Mouse (Mus musculus): Measurements from ENCODE around the gene Efnb2. TPM values are rescaled to one million over a fixed set of nuclear protein-coding genes. Genes with fewer than 3 reads are reported as not detected.

The Efnb2 gene
- polyA plus RNA-seq, 1 experiment from 2014 or later: 34.1 TPM

GRCm38 (mm10) chr8:8583981-8584377 is 77.1 kb downstream of the Efnb2 start:
- WGBS: 94% methylated on average over 4 of the region's 4 CpGs
- Histone ChIP-seq H3K9ac (ENCODE audit: low read depth, low read length) (no peak overlapping the region), H3K27ac (ENCODE audit: low read depth, low read length) (no peak overlapping the region), H3K9me3 (ENCODE audit: control insufficient read depth, low read length) (no peaks in the 10 kb centered on the region), H3K4me3 (ENCODE audit: low read length) (no peak overlapping the region), H3K4me1 (ENCODE audit: control insufficient read depth, insufficient read depth, low read length) (no peaks in the 10 kb centered on the region), H3K36me3 (ENCODE audit: control insufficient read depth, insufficient read depth, low read length) (no peaks in the 10 kb centered on the region), H3K4me2 (replicated peaks; ENCODE audit: low read depth, low read length) (no peak overlapping the region), H3K27me3 (ENCODE audit: control insufficient read depth, insufficient read depth, low read length) (no peaks in the 10 kb centered on the region)
- no peak for ATAC-seq (ENCODE audit: low FRiP score, low TSS enrichment)

DNA sequence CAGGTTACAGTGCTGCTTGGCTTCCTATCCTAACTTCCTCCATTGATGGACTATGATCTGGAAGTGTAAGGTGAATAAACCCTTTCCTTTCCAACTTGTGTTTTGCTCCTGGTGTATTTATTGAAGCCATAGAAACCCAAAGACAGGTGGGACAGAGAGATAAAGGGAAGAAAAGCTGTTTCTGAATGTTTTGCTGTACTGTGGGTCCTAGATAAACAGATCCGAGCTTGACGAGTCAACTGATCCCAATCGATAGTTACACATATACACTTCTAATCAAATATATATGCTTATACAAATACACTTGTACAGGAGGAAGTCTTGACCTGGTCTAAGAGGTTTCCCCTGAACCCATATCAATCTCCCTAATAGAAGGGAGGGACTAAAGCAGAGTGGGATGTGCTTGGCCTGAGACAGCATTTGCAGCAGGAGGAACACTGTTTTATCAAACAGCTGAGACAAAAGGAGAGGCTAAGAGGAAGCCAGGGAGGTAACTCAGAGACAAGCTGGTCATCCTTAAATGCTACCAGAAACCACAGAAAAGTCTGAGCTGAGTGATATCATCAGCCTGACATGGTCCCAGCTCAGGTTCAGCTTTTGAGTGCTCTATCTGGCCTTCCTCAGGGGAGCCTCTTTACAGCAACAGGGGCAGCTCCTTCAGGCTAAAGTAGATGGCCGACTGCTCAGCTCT is 77.6 kb downstream of the Efnb2 start:
- Histone ChIP-seq H3K9ac (ENCODE audit: low read depth, low read length) (no peak overlapping the region), H3K4me1 (ENCODE audit: control insufficient read depth, insufficient read depth, low read length) (no peaks in the 10 kb centered on the region), H3K27me3 (ENCODE audit: control insufficient read depth, insufficient read depth, low read length) (no peaks in the 10 kb centered on the region), H3K27ac (ENCODE audit: low read depth, low read length) (no peak overlapping the region), H3K4me3 (ENCODE audit: low read length) (no peak overlapping the region), H3K36me3 (ENCODE audit: control insufficient read depth, insufficient read depth, low read length) (no peaks in the 10 kb centered on the region), H3K9me3 (ENCODE audit: control insufficient read depth, low read length) (no peaks in the 10 kb centered on the region), H3K4me2 (replicated peaks; ENCODE audit: low read depth, low read length) (no peak overlapping the region)
- no peak for ATAC-seq (ENCODE audit: low FRiP score, low TSS enrichment)
- 90% methylated on average over 4 of the region's 4 CpGs for WGBS

- H3K27me3 ChIP-seq (ENCODE audit: control insufficient read depth, insufficient read depth, low read length): no peaks in the 10 kb centered on the region
- no peak for ATAC-seq (ENCODE audit: low FRiP score, low TSS enrichment)
- no peaks in the 10 kb centered on the region for H3K9me3 ChIP-seq (ENCODE audit: control insufficient read depth, low read length)
- H3K36me3 ChIP-seq (ENCODE audit: control insufficient read depth, insufficient read depth, low read length): no peaks in the 10 kb centered on the region
- no peak overlapping the region for H3K9ac ChIP-seq (ENCODE audit: low read depth, low read length)
- 87% methylated on average over 11 of the region's 11 CpGs for WGBS
- no peak overlapping the region for H3K4me2 ChIP-seq (replicated peaks; ENCODE audit: low read depth, low read length)
- H3K4me3 ChIP-seq (ENCODE audit: low read length): no peak overlapping the region
- no peak overlapping the region for H3K27ac ChIP-seq (ENCODE audit: low read depth, low read length)
- H3K4me1 ChIP-seq (ENCODE audit: control insufficient read depth, insufficient read depth, low read length): no peaks in the 10 kb centered on the region
These were observed 83.2 kb downstream of the Efnb2 start for GRCm38 (mm10) chr8:8577770-8578303.

DNA sequence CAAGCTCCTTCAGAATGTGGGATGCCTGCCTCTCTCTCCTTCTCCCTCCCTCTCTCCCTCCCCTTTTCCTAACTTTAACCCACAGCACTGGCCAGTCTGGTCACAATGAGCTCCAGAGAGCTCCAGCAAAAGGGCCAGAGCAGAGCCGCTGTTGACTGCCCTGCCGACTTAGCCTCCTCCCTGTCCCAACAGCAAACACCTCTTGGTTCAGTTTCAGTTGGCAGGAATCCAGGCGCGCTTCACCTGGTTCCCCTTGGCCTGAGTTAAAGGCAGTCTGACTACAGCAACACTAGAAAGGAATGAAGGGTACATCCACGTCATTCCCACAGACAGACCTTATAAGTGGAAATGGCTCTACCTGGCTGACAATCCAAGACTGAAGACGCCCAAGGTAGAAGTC is 84.2 kb downstream of the Efnb2 start:
- Histone ChIP-seq H3K9ac (ENCODE audit: low read depth, low read length) (no peak overlapping the region), H3K27me3 (ENCODE audit: control insufficient read depth, insufficient read depth, low read length) (no peaks in the 10 kb centered on the region), H3K4me3 (ENCODE audit: low read length) (no peak overlapping the region), H3K36me3 (ENCODE audit: control insufficient read depth, insufficient read depth, low read length) (no peaks in the 10 kb centered on the region), H3K9me3 (ENCODE audit: control insufficient read depth, low read length) (no peaks in the 10 kb centered on the region), H3K27ac (ENCODE audit: low read depth, low read length) (no peak overlapping the region), H3K4me1 (ENCODE audit: control insufficient read depth, insufficient read depth, low read length) (no peaks in the 10 kb centered on the region), H3K4me2 (replicated peaks; ENCODE audit: low read depth, low read length) (no peak overlapping the region)
- ATAC-seq (ENCODE audit: low FRiP score, low TSS enrichment): no peak
- 86% methylated on average over 6 of the region's 6 CpGs for WGBS

- Histone ChIP-seq H3K36me3 (ENCODE audit: control insufficient read depth, insufficient read depth, low read length) (no peaks in the 10 kb centered on the region), H3K27ac (ENCODE audit: low read depth, low read length) (no peak overlapping the region), H3K9me3 (ENCODE audit: control insufficient read depth, low read length) (no peaks in the 10 kb centered on the region), H3K4me3 (ENCODE audit: low read length) (no peak overlapping the region), H3K4me2 (replicated peaks; ENCODE audit: low read depth, low read length) (no peak overlapping the region), H3K4me1 (ENCODE audit: control insufficient read depth, insufficient read depth, low read length) (no peaks in the 10 kb centered on the region), H3K27me3 (ENCODE audit: control insufficient read depth, insufficient read depth, low read length) (no peaks in the 10 kb centered on the region), H3K9ac (ENCODE audit: low read depth, low read length) (no peak overlapping the region)
- ATAC-seq (ENCODE audit: low FRiP score, low TSS enrichment): no peak
- 63% methylated on average over 6 of the region's 6 CpGs for WGBS
These were observed 84.8 kb downstream of the Efnb2 start for GRCm38 (mm10) chr8:8576286-8576685.

DNA sequence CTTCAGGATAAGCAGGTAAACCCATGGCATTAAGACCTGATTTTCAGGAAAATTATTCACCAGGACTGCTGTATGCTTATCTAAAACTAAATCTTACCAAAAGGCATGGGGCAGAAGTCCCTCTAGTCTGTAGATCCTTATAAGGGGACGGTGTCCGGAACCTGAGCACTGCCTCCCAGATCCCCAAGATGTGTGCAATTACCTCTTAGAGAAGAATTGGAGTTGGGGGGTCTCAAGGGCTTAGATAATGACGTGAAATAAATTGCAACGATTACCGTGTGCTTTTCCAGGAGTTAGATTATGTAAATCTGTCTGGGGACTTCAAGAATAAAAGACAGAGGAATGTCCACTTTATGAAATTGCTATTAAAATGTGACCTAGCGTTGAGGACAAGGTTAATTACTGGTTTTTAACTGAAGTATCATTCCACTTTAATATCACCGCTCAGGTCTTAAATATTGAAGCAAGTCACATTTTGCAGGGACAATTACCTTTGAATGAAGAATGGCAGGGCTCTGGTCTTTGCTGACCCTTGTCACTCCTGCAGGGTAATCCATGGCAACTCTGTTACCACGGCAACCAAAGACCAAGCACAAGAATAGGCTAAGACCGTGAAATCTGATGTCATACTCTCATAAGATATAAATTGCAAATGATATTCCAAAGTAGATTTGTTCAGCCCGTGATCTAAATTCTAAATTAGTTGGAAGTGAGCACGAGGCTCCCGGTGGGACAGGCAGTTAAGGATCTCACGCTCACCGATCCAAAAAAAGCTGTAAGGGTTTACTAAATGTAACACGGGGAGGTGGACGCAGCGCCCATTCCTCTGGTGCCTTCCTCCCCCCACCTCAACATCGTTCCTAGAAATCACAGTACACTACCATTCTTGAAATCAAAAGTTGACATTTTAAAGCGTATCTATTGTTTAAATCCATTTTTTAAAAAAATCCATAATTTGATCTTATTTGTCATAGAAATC is 86.2 kb downstream of the Efnb2 start:
- Histone ChIP-seq H3K27ac (ENCODE audit: low read depth, low read length) (no peak overlapping the region), H3K4me3 (ENCODE audit: low read length) (no peak overlapping the region), H3K27me3 (ENCODE audit: control insufficient read depth, insufficient read depth, low read length) (no peaks in the 10 kb centered on the region), H3K36me3 (ENCODE audit: control insufficient read depth, insufficient read depth, low read length) (no peaks in the 10 kb centered on the region), H3K4me1 (ENCODE audit: control insufficient read depth, insufficient read depth, low read length) (no peaks in the 10 kb centered on the region), H3K9me3 (ENCODE audit: control insufficient read depth, low read length) (no peaks in the 10 kb centered on the region), H3K4me2 (replicated peaks; ENCODE audit: low read depth, low read length) (no peak overlapping the region), H3K9ac (ENCODE audit: low read depth, low read length) (no peak overlapping the region)
- ATAC-seq (ENCODE audit: low FRiP score, low TSS enrichment): no peak
- 82% methylated on average over 19 of the region's 19 CpGs for WGBS

DNA sequence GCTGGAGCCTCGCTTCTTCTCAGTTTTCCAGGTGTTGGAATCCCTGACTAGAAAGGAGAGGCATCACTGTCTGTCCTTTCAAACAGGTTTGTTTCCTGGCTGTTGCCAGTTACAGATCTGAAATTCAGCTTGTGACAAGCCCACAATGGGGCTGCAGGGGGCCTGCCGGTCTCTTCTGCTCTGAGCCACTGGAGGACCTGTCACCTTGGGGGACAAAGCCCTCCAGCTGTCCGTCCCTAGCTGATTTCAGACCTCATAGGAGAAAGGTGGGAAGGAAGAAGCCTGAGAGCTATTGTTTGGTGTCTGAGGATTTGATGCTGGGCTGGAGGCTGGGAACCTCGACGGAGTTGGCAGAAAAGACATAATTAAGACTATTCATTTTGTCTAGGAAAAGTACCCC is 88.8 kb downstream of the Efnb2 start:
- Histone ChIP-seq H3K9ac (ENCODE audit: low read depth, low read length) (no peak overlapping the region), H3K27ac (ENCODE audit: low read depth, low read length) (no peak overlapping the region), H3K9me3 (ENCODE audit: control insufficient read depth, low read length) (no peaks in the 10 kb centered on the region), H3K36me3 (ENCODE audit: control insufficient read depth, insufficient read depth, low read length) (no peaks in the 10 kb centered on the region), H3K27me3 (ENCODE audit: control insufficient read depth, insufficient read depth, low read length) (no peaks in the 10 kb centered on the region), H3K4me1 (ENCODE audit: control insufficient read depth, insufficient read depth, low read length) (no peaks in the 10 kb centered on the region), H3K4me2 (replicated peaks; ENCODE audit: low read depth, low read length) (no peak overlapping the region), H3K4me3 (ENCODE audit: low read length) (no peak overlapping the region)
- 45% methylated on average over 5 of the region's 5 CpGs for WGBS
- no peak for ATAC-seq (ENCODE audit: low FRiP score, low TSS enrichment)

- Histone ChIP-seq H3K4me2 (replicated peaks; ENCODE audit: low read depth, low read length) (no peak overlapping the region), H3K36me3 (ENCODE audit: control insufficient read depth, insufficient read depth, low read length) (no peaks in the 10 kb centered on the region), H3K27me3 (ENCODE audit: control insufficient read depth, insufficient read depth, low read length) (no peaks in the 10 kb centered on the region), H3K27ac (ENCODE audit: low read depth, low read length) (no peak overlapping the region), H3K9ac (ENCODE audit: low read depth, low read length) (no peak overlapping the region), H3K4me3 (ENCODE audit: low read length) (no peak overlapping the region), H3K9me3 (ENCODE audit: control insufficient read depth, low read length) (no peaks in the 10 kb centered on the region), H3K4me1 (ENCODE audit: control insufficient read depth, insufficient read depth, low read length) (no peaks in the 10 kb centered on the region)
- WGBS: 92% methylated on average over 7 of the region's 7 CpGs
- ATAC-seq (ENCODE audit: low FRiP score, low TSS enrichment): no peak
These were observed 89.3 kb downstream of the Efnb2 start for GRCm38 (mm10) chr8:8571625-8572215.
